Mouse (Mus musculus): ENCODE measurements around the gene Prr7.
"Not testable (repeated sequence)": the region's sequence is repeated elsewhere in the genome, so short reads cannot be mapped to it uniquely, and the experiment has no call there.

Prr7 gene

DNA sequence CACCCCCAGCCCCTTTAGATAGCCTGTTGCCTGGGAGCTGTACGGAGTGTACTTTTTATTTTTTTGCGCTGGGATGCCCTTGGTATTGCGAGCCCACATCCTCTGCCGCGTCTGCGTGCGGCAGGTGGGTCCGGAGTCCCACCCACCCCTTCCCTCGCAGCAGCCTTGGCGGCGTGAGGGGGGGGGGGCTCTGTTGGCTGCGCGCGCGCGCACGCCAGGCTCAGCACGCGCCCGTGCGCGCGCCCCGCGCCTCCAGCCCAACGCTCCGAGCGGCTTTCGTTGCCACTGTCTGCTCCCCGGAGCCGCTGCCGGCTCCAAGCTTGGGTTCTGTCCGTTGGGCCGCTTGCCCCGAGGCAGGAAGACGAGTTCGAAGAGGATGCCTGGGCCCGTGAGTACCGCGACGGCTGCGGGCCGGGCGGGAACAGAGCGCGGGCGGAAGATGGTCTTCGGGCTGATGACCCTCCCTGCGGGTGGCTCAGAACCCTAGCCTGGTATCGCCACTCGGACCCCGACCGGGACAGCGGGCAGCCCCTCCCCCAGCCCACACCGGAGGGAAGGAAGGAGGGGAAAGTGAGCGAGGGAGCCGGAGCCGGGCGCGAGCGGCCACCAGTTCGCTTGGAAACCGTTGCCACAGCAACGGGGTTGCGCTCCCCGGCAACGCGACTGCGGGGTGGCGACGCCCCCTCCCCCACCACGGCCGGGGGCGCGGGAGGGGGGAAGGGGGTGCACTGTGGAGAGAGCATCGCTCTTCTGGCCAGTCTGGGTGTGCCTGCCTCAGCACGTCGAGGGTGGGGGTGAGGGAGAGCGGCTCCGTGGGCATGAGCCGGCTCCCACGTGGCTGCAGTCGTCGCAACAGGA is at the start of gene Prr7:
Gene Prr7, plus strand, starts transcription at position 241 of the 858 bp plus-strand sequence.
- DNase-seq = peak; percentile 43 to 60

DNA sequence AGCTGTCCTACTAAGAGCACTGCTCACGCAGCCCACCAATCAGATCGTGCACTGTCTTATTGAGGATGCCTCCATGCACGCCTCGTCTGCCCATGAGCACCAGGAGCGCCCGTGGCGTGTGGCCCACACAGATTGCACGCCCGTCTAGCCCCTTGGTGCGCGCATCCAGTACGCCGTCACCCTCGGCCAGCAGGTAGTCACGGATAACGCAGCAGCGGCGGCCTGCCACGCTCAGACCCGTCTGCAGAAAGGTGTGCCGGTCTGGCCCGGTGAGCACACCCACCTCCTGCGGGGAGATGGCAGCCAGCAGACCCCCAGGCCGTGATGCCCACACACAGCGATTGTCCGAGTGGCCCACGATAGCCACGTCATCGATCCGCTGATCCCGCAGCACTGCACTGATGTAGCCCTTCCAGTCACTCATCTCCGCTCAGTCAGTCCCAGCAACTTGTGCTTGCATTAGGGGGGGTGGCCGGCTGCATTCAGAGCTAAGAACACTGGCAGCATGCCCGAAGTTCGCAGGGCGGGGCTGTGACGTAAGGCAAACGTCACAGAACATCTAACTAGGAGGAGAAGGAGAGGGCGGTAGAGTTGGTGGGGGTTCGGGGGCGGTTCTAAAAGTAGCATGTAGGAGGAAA is 49.2 kb upstream of the Prr7 start, which contains the start of gene Pfn3:
Gene Pfn3, minus strand, starts transcription at position 490 of the 638 bp plus-strand sequence.
- DNase-seq = peak; percentile 14 to 19

DNA sequence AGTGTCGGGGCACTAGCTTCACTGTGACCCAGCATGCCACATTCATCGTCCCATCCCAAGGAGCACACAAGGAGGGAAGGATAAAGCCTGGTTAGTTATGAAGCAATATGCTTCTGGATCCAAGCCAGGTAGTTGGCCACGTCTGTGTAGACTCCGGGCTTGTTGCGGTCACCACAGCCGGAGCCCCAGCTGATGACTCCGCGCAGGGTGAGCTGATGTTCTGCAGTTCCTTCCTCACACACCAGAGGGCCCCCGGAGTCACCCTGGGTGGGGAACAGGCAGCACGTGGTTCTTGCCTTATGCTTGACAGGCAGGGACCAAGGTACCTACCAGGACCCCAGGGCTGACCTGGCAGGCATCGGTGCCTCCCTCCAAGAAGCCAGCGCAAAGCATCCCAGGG is 46.1 kb upstream of the Prr7 start:
- peak; percentile 84 to 88 for DNase-seq

DNA sequence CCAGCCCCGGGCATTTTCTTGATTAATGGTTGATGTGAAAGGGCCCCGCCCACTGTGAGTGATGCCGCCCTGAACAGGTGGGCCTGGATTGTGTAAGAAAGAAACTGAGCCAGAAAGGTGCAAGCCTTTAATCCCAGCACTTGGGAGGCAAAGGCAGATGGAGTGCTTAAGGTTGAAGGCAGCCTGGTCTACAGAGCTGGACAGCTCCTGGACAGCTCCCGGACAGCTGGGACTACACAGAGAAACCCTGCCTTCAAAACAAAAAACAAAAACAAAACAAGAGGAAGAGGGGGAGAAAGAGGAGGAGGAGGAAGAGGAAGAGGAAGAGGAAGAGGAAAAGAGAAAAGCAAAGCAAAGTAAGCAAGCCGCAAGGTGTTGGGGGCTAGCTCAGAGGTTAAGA is 44.9 kb upstream of the Prr7 start:
- DNase-seq = no peak

DNA sequence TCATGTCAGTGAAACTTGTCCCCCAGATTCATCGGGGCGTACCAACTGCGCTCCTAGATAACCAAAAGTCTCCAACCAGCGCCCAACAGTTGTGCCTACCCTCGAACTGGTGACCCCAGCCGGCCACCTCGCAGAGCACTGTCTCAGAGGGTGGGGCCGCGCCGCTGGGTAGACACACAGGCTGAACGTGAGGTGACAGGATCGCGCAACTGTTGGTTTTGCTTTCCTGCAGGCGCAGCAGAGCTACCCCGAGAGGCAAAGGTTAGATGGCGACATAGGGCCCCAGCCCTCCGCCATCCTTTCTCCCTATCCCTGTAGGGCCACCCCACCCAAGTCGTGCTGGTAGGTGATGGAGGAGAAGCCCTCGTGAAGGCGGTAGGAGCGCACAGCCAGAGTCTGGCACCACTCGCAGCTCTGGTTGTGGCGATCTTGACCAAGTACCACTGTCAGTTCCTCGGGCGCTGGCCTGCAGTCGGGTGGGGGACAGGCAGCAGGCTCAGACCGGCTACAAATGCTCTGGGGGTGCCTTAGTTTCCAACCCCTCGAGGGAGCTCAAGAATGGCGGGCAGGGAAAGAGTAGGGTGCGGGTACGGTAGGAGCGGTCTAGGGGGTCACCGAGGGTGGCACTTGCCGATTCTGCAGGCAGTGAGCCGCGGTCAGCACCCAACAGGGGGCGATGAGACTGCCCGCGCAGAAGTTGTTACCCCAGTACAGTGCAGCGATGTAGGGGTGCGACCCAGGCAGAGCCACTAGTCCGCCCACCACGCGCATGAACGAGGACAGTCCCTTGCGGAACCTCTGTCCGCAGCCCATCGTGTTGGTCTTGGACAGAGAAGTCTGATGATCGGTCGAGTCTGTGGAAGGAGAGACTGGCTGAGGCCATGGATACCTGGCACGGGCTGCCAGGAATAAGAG is 43.8 kb upstream of the Prr7 start:
- no peak for DNase-seq

DNA sequence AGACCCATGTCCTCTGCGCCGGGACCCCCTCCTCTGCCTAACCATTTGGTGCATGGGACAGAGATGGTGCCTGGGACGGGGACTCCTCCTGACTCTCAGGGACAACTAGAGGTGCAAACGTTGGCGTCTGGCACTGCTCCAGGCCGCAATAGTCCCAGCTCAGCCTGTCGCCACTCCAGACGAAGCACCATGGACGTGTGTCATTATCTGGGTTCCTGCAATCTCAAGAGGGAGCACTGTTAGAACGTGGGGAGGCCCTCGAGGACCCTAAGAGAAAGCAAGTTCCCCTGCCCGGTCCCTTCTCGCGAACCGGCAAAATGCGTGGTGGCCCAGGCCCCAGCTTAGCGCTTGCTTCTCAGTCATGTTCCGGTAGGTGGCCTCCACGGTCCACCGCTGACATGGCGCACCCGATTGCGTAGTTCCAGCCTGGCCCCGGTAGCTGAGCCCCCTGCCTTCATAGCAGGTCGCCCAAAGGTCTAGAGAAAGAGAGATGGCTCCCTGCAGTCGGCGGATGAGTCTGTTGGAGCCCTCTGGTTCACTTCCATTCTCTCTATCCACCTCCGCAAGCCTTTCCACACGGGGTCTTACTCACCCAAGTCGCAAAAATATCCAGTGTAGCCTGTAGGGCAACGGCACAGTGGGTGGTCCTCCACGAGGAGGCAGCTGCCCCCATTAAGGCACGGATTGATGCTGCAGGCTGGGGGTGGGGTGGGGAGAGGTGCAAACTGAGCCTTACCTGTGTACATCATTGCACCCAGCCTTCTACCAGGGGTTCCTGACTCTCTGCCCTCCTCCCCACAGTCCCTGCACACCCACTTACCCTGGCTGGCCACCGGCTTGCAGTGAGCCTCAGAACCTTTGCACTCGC is 42.9 kb upstream of the Prr7 start:
- peak; percentile 57 to 64 for DNase-seq

DNA sequence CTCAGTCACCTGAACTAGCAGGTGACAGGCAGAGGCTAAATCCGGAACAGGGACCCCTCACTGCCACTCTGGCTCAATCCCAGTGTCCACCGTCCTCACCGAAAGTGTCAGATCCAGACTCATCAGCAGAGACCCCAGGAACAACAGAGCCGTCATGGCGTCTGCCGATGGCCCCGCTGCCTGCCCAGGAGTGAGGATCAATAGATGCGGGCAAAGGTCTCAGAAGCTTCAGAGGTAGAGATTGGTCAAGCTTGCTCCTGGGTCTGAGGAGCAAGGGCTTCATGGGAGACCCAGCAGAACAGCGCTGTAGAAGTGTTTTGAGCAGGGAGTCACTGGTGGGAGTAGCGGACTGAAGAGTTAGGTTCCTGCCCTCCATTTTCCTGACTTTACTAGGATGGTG is 37.5 kb upstream of the Prr7 start, which contains the start of gene F12:
Gene F12, minus strand, starts transcription at position 181 of the 400 bp plus-strand sequence.
- no peak for DNase-seq

DNA sequence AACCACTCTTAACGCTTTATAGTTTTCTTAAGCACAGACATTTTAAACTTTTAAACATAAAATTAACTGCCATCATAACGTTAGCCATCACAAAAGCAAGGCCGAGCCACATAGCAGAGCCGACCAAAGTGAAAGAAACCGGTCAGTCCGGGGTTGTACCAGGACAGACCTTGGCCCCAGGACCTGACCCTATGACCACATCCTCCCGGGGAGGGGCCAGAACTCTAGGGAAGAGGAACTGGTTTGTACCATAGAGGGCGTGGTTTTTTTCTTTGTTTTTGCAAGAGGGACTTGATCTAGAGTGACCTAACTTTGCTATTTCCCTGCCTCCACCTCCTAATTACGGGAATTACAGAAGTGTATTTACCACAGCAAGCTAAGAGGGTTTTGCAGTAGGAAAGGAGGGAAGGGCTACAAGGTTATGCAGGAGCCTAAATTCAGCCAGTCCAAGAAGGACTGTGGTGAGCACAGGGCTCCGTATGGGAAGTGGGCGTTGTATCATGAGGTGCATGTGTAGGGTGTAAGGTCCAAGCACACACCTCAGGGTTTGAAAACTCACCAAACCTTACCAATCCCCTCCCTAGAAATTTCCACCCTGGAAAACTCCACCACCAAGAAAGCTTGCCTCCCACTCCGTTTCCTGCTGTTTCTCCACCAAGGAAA is 34.7 kb upstream of the Prr7 start:
- DNase-seq = no peak

DNA sequence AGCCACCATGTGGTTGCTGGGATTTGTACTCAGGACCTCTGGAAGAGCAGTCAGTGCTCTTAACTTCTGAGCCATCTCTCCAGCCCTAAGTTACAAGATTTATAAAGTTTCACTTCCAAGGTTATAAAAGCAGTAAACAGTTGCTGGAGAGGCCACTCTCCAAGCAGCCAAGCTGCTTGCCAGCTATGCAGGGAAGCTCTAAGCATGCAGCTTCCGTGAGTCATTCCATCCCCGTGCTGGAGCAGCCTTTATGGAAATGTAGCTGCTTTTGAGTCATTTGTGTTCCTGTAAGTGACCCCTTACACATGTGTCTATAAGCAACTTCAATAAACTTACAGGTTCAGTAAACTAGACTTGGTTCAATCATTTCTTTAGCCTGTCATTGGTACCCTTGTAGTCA is 33.5 kb upstream of the Prr7 start:
- DNase-seq = no peak

DNA sequence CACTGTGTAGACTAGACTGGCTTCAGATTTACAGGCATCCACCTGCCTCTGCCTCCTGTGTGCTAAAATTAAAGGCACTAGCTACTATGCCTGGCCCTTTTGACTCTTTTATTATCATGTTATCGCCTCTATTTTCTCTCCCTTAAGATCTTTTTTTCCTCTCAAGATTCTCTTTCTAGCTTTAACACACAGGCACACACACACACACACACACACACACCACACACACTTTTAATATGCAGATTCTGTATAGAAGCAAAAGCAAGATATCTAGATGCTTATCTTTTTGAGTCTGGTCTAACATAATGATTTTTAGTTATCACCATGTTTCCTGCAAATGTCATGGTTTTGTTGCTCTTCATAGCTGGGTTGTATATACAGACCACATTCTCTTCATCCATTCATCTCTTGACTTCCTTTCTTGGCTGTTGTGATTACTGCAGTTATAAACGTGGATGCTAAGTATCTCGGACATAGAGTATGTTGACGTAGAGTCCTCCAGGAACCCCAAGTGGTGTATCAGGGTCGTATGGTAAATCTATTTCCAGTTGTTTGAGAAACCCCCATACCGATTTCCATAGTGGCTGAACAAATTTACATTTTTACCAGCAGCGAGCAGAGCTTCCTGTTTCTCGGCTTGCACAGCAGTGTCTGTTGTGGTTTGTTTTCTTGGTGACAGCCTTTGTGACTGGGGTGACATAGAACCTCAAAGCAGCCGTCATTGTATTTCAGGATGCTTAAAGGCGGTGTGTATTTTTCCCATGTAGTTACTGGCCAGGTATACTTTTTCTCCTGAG is 32.0 kb upstream of the Prr7 start:
- no peak for DNase-seq

DNA sequence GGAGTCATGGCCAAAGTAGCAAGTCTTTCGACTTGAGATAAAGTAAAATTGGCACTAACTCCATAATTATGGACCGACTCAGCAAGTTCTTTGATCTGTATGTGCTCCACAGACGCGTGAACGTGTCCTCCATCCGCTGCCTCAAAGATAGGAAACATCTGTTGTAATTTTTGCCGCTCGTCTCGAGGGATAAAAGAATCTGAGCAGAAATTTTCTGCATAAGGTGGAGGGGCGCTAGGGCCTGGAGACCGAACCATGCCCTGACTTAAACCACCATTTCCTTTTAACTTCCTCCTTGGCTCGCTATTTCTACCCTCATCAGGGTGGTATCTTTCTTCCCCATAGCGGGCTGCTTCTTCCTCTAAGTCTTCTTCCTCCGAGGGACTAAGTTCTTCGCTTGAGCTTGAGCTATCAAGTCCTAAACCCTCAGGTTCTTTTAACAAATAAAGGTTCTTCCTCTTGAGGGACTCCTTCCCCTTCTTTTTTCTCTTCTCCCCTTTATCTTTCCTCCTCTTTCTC is 26.9 kb upstream of the Prr7 start:
- DNase-seq = not testable (repeated sequence)

DNA sequence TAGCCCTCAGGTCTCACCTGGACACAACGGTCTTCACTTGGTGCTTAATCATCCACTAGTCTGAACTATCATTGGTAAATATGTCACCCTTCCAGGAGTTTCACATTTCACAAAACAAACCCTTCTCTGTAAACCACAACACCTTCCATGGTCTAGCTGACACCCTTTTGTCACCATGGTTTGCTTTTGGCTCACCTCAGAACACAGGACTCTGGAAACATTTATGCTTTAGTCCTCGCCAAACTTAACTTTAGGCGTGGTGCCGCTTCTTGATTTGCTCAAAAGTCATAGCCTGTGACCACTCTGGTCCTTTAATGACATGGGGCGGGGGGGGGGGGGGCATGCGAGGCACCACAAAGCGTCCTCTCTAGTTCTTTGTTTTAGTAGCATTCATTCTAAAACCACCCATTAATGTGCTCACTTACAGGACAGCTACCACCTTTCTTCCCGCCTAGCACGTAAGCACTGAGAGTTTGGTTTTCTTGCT is 20.2 kb upstream of the Prr7 start:
- no peak for DNase-seq

DNA sequence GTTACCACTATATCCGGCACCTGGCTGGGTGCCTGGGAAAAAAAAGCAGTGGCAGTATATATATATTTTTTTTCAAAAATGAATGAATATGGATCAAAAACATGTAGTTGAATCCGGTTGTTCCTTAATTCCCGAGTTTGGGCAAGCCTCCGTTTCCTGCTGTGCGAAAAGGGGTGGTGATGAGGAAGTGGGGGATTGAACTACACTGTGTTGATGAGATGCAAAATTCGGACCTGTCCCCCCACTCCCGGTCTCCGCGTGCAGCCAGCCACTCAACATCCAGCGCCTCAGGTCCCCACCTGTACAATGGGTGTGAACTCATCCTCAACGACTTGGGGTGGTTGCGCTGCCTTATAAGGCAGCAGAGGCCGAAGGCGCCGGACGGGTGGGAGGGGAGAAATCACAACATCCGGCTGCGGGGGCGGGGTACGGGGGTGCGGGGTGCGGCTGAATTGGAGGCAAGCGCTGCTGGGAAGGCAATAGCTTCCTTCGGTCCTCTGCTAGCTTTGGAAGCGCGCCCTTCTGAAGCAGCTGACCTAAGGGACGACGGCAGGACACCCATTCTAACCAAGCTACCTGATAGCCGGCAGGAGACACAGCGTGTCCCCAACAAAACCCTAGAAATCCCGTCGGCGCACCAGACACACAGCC is 19.7 kb upstream of the Prr7 start:
- DNase-seq = no peak

DNA sequence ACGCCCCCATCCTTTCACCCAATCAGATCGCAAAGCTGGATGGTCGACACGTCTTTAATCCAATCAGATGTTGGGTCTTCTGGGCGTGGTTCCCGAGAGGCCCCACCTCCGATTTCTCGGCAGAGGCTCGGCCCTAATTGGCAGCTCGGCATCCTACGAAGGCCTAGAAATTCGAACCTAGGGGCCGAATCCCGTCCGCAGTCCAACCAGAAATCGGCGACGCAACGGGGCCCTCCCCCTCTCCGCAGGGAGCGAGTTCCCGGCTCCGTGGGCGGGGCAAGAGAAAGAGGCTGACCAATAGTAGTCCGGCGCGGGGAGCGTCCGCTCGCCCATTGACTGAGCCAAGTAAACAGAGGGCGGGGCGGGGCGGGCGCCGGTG is 19.1 kb upstream of the Prr7 start, which contains the start of gene Grk6:
Gene Grk6, plus strand, starts transcription at position 136 of the 379 bp plus-strand sequence.
- DNase-seq = peak; percentile 99

DNA sequence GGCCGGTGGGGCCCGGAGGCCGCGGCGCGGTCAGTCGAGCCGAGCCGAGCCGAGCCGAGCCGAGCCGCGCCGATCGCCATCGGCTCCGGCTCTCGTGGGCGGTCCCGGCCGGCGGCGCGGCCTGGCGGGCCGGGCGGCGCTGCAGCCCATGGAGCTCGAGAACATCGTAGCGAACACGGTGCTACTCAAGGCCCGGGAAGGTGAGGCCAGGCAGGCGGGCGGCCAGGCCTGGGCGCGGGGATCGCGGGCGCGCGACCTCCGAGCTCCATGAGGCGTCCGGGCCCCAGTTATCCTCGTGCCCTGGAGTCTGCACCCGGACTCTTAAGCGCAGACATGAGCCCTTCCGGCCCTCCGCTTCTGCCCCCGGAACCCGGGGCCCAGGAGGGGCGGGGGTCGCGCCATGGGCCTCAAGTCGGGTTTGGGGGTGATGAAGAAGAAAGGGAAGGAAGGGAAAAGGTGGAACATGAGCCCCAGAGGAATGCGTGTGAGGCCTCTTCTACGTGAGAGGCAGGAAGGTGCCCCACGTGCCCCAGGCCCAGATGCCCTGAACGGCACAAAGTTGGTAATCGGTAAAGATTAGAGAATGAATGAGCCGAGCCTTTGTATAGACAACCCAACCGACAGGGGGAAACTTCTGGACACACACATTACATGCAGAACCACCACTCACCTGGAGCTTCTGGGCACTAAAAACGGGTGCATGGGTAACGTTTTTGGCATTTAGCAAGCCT is 18.5 kb upstream of the Prr7 start:
- DNase-seq = no peak

DNA sequence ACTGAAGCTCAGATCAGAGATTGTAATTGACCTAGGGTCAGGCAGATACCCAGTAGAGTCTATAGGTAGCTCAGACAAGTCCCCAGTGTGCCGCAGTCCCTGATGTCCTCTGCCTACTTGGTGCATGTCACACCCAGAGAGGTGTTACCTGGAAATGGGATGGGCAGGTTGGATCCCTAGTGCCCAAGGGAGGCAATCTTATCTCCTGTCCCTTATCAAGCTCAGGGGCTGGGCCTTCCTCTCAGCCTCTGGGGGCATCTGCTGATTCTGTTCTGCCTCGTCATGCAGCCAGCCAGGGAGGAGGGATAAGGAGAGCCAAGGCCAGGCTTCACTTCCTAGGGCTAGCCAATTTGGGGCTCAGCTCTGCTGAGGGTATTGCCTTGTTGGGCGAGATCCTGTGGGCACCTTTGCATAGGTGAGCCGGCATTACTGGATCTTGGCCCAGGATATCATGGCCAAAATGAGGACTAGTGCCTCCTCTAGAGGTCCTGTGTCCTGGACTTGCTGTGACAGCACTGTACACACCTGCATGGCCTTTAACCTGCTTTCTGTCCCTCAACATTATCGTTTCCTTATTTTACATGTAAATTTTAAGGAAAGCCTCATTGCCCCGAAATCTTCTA is 17.5 kb upstream of the Prr7 start:
- no peak for DNase-seq

DNA sequence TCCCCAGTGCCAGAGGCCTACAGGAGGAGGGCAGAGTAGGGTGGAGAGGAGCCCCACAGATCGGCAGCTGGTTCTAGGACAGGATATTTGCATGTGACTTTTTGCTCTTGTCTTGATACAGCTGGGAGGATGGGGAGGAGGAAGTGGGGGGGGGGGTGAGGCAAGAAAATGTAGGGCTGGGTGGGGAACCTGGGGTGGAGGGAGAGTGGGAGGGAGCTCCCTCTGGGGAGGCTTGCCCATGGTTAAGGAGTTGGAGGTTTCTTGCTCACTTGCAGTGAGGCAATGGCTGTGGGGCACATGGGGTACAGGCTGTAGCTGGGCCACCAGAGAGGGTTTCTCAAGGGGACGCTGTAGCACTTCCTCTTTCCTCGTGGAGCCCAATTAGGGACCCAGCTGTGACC is 16.5 kb upstream of the Prr7 start:
- no peak for DNase-seq

DNA sequence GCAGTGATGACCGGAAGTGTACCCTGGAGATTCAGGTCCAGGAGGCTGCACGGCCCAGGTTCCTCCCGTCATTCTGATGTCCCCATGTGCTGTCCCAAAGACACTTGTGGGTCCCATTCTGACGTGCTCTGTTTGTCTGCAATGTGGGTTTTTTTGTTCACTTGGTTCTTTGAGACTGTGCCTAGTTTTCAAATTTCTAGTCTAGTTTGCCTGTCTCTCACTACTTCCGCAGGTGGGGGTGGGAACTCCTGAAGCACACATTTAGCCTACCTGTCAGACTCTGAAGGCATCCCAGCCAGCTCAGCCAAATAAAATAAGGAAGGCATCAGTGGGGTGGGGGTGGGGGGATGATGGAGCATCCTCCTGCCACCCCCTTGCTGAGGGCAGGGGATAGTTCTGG is 15.9 kb upstream of the Prr7 start:
- no peak for DNase-seq

Measured in cerebellum, postnatal 36 days (tissue).